Mouse (Mus musculus): ENCODE results near the gene Ccin.

Ccin gene

DNA sequence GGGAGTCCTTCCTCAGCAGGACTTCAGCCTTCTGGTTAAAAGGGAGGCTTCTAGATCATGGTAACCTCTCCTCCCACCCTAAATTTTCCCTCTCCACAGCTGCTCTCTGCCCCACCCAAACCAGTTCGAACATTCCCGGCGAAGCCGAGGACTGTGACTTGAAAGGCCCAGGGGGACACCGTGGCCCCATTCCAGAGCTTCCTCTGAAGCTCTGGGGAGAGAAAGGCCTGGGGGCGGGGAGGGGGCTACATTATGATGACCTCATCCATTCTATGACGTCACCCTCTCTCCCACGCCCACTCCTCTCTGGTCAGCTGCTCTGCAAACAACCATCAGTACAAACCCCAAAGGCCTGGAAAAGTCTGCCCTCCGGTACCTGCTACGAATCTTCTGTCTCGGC is at the start of gene Ccin:
Gene Ccin, plus strand, starts transcription at position 303 of the 400 bp plus-strand sequence.
- DNase-seq (ENCODE audit: low spot score in 2 of 2), result no peak

DNA sequence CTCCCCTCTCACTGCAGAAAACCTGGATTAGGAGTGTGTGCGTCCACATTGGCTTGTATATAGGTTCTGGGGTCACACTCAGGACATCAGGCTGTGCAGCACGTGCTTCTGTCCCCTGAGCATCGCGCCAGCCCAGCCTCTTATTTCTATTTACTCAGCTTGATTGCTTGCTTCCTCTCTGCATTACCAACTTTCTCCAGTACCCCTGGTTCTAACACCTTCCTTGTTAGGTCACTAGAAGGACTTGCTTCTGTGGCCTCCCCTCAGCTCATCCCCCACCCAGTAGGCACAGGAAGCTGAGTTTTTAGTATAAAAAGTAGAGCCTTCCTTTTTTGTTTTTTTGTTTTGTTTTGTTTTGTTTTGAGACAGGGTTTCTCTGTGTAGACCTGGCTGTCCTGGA is 47.1 kb upstream of the Ccin start:
- no peak for DNase-seq (ENCODE audit: low spot score in 2 of 2)

DNA sequence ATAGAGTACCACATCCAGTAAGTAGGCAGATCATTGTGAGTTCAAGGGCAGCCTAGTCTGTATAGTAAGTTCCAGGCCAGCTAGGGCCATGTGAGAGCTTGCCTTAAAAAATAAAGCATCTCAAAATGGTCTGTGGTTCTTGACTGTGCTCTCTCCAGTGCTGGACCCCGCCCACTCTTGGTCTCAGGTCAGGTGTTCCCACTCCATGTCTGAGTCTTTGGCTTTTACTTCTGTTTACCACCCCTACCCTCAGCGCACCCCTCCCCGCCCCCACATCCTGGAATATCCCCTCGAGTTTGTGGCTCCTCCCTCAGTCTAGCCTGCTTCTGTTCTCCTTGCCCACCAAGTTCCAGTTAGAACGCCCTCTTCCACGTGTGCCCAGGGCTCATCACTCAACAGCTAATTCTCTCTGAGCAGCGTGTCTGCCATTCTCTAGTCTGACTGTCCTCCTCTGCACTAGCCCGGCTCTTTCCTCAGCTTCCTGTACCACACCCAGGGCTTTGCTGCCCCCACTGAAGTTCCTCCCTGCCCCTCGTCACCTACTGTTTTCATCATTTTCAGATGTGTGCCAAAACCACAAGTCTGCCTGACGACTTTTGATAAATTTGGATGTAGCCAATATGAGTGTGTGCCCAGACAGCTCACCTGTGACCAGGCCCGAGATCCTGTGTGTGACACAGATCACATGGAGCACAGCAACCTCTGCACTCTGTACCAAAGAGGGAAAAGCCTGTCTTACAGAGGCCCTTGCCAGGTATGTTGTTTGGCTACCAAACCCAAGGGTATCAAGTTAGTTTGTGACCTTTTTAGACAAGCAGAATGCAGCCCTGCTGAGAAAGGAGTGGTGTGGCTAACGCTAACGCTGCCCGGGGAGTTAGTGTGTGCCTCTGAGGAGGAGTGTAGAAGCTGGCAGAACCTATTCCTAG is 46.3 kb upstream of the Ccin start:
- DNase-seq (ENCODE audit: low spot score in 2 of 2), result no peak

DNA sequence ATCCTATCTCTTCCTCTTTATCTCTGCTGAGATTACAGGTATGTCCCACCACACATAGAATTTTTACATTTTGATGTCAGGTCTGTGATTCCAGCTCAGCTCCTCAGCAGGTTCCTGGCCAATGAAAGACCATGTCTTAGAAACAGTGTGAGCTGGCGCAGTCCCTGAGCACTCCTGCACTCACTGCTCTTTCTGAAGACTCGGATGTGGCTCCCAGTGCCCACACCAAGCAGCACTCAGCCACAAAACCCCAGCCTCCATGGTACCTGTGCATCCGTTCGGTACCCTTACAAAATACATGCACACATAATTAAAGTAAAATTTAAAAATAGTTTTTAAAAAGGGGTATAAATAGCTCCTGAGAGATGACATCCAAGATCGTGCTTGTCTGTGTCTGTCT is 42.0 kb upstream of the Ccin start:
- DNase-seq (ENCODE audit: low spot score in 2 of 2), result no peak

DNA sequence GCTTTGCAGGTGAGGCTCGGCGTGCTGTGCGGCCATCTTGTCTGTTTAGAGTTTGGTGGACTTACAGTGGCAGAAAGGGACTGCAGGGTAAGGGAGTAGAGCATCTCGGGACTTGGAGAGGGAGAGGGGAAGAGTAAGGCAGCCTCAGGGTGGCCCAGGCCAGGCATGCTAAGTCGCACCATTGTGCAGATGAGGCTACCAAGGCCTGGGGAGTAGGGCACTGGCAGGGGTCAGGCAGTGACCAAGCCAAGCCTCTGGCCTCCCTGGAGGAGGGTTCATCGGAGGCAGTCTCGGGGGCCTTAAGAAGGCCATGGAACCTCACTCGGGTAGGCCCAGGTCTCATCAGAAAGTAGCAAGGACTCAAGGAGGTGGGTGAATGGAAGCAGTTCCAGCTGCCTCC is 40.9 kb upstream of the Ccin start:
- DNase-seq (ENCODE audit: low spot score in 2 of 2), result no peak

DNA sequence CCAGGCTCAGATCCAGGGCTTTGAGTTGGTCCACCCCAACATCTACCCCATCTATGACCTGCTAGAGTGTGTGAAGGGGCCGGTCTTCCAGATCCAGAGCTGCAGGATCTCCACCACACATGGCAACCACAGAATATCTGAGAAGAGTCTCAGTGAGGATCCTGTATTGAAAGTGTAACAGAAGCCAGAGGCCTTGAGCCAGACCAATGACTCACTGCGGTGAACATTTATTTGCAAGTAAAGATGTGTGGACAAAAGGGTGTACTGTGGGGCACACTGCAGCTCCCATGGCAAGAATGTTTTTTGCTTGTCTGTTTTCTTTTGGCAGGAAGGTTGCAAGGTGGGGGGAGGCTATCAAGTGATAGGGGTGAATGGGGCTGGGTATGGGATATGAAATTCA is 35.7 kb upstream of the Ccin start:
- DNase-seq (ENCODE audit: low spot score in 2 of 2), result no peak

DNA sequence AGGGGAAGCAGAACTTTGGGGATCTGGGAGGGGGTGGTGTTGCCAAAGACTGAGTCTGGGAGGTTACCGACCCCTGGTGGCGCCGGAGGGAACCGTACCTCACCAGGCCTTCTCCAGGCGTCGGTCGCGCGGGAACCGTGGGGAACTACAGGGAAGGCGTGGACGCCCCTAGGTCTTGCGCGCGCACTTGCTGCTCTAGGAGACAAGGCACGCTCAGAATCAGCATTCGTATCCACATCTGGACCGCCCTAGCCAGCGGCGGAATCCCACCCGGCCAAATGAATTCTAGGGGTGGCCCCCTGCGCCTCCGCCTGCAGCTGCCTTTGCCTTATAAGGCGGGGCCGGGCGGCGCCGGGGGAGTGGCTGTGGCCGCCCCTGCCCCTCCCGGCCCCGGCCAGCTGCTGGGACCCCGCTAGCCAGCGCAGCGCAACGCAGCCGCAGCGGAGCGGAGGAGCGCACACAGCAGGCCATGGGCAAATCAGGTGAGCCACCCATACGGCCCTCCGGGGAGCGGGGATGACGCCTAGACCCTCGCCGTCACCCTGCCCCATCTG is 25.9 kb upstream of the Ccin start, which contains the start of gene Glipr2:
Gene Glipr2, plus strand, starts transcription at position 110 of the 554 bp plus-strand sequence.
- DNase-seq (ENCODE audit: low spot score in 2 of 2), result peak; percentile 77 to 88

DNA sequence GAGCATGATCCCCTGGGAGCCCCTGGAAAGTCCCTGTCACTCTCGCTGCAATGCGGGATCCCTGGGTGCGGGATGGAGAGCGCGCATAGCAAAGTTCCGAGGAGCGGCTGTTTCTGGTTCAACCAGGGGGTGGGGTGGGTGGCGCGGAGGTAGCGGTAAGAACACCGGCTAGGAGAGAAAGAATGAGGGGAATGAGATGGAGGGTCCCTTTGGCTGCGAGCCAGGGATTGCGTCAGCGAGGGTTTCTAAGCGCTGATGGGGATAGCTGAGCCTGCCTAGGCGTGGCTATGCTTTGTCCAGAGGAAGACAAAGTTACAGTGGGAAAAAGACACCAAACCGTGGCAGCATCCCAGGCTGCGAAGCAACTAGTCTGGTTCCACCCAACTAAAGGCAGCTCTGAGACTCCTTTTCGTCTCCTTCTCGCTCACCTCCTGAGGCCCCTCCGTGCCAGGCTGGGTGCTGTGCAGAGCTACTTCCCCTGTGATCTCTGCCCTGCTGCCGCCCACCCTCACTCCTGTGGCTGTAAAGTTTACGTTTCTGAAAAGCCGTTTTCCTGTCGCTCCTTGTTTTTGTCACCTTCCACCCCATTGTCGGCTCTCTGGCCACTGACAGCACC is 25.3 kb upstream of the Ccin start:
- DNase-seq (ENCODE audit: low spot score in 2 of 2), result peak; percentile 61 to 73

DNA sequence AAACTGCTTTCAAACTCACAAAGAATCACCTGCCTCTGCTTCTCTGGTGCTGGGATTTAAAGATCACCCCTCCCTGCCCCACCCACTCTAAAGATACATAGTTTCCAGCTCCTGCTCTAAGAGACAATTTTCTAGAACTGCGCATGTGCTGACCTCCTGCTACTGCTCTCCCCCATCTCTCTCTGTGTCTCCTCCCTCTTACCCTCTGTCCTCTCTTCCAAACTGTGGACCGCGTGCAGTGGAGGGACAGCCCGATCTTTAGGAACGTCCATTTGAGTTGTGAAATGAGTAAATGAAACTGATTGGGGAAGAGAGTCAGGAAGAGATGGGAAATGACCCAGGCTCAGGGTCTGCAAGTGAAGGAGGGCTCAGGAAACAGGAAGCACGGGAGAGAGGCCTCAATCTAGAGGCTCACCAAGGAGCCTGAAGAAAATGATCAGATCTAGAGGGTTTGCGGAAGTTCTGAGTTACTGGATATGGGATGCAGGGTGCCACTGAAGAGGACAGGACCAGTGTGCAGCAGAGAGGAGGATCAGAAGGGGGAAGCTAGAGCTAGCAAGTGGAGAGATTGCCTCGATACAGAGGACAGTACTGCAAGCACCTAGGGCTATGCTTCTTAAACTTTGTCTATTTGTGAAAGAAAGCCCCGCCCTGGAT is 23.6 kb upstream of the Ccin start:
- no peak for DNase-seq (ENCODE audit: low spot score in 2 of 2)

DNA sequence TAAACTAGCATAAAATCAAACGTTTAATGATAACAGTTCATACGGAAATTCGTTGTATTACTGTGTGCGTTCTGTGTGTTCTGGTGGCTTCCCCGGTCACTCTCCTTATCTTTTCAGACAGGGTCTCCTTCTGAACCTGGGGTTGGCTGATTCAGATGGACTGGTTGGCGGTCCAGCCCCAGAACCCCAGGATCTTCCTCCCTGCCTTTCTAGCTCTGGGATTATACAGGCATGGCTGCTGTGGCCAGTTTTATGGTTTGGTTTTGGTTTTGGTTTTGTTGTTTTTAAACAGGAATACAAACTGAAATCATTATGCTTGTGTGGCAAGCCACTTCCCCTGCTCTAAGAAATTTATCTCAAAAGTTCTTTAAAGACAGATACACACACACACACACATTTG is 23.1 kb upstream of the Ccin start:
- no peak for DNase-seq (ENCODE audit: low spot score in 2 of 2)

DNA sequence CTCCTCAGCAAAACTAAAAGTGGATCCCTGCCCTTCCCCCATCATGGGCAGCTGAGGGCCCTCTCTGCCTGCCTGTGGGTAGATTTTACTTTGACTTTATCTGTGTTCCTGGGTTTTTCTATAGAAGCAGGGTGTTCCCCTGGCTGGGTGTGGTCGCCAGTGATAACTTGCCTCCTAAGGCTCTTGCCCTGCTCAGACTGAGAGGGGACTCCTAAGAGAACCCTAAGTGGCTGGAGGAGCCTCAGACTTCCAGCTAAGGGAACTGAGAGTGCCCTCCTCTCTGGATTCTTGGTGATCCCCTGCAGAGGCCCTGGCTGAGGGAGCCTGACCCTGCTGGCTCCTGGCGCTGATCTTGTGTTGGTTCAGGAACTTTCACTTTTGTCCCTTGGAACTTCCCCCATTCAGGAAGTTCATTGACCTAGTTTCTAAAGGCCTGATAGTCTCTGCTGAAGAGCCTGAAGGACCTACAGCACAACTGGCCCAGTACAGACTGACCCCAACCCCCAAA is 18.9 kb upstream of the Ccin start:
- no peak for DNase-seq (ENCODE audit: low spot score in 2 of 2)

DNA sequence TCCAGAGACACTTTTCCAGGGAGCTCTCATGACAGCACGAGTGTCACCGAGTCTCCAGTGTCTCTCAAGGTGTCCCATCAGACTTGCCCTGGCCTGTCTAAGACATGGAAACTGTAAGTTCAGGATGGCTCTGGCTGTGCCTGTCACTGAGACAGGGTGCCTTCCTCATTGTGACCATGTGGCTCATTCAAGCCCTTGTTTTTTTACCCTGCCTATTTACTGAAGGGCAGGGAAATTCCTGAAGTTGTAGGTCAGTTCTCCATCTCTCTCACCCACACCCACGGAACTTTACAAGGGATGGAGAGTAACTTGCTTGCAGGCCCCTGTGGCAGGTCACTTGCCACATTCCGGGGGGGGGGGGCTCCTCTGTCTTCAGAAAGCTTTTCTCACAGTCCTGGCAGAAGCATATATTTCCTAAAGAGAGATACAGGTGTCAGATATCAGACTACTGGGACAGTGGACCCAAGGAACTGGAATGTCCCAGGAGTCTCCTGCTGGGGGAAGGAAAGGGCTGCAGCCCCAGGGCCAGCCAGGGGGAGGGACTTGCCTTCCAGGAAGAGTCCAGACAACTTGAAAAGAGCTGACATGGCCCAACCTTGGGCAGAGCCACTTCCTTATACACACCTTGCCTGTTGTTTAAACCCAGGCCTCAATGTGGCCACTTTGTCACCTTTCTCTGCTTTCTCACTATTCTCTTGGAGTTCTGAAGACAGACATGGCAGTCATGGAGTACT is 18.2 kb upstream of the Ccin start:
- no peak for DNase-seq (ENCODE audit: low spot score in 2 of 2)

DNA sequence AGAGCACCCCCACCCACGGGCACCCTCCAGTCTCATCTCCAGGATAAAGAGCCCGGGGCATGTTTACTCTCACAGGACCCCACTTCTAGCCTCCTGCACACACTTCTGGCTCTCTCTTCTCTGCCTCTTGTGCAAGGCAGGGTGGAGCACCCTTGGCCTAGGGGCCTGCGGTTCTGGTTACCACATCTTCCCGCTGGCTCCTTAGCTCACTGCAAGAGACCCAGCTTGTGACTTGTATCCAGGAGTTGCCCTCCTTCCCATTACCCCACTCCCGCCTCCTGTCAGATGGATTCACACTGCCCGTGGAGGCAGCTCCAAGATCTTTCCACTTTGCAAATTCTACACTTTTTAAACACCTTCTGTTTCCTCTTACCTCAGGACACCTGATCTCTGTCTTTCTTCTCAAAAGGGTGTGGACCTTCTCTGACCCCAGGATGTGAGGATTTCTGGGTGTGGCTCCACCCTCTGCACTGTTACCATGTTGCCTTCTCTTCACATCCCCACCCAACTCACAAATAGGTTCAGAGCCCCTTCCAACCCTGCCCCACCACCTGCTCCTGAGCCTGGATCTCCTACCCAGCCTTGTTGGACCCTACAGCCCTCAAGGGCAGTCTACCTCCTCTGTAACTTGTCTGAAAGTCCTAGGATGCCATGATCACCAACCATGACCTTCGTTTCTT is 17.3 kb upstream of the Ccin start:
- DNase-seq (ENCODE audit: low spot score in 2 of 2), result no peak

DNA sequence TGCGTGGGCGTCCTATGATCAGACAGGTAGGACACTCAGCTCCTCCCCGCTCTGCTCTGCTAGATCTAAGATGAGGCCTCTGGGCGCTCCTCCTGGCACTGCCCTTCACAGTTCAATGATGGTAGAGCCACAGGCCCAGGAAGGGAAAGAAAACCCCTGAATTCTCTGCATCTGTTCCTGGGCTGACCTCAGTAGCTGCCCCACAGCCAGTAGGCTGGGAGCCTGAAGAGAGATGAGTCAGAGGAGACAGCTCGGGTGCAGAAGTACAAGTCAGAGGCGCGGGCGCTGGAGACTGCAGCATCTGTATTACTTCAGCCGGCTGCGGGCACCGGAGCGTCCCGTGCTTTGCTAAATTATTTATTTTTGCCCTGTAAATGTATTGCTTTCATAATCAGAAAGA is 14.6 kb upstream of the Ccin start:
- DNase-seq (ENCODE audit: low spot score in 2 of 2), result peak; percentile 59 to 60

DNA sequence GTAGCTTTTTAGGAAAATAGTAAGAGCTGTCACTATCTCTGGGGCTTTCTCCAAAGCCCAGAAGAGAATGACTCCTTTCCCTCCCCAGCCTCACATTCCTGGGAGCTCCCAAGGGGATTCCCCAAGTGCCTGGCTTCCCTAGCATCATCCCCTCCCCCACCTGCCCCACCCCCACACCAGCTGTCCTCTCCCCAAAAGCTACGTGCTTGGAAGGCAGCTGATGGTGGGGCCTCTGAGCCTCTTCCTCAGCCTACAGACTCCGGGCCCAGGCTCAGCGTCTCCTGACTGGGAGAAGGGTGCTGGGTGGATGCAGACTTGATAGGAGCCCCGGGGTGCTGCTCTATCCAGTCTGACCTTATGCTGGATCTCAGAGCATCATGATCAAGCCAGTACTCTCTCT is 13.9 kb upstream of the Ccin start:
- no peak for DNase-seq (ENCODE audit: low spot score in 2 of 2)

DNA sequence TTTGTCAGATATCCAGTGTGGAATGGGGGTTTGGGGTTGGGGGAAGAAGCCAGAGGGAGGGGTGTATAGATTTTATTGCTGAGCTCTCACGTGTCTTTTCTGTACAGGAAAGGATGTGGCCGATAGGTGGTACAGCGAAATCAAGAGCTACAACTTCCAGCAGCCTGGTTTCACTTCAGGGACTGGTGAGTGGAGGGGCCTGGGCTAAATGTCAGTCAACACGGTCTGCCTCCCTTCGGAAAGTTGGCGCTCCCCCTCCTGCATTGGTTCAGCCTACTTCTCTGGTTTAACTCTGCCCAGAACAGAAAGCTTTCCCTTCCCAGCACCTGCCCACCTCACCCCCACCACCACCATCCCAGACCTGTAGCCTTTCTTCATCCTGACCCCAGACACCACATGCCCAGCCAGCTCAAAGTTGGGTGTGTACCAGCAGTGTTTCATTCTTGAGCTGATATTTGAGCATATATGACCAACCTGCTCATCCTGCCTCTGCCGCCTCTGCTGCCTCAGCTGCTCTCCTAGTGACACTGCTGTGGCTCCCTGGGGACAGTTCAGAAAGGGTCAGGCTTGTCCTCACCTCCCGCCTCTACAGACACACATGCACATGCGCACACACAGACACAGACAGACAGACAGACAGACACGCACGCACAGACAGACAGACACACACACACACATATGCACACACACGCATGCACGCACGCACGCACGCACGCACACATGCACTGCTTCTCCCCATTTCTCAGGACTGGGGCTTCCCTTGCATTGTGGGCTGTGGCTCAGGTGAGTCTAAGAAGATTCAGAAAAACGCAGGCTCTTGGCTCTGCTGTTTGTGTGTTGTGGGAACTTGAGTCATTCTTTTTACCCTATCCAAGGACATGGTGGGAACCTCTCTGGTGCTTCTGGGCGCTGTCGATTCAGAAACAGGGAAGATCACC is 12.6 kb upstream of the Ccin start:
- DNase-seq (ENCODE audit: low spot score in 2 of 2), result no peak

DNA sequence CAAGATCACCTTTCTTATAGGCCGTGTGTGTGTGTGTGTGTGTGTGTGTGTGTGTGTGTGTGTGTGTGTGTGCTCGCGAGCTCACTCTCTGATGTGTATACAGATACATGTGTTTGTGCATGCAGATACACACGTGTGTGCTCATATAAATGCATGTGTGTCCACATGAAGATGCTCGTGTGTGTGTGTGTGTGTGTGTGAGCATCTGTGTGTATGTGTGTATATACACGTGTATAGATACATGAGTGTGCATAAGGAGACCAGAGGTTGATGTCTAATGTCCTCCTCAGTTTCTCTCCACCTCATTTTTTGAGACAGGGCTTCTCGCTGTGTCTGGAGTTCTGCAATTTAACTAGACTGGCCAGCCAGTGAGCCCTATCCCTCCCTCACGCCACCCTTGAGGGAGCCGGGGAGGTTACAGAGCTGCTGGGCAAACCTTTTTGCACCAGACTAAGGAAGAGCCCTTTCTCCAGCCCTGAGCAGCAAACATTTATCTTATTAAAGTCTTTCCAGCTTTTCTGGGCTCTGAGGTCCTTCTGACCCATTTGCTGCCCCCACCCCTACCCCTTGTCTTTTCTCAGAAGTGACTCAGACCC is 11.6 kb upstream of the Ccin start:
- no peak for DNase-seq (ENCODE audit: low spot score in 2 of 2)

DNA sequence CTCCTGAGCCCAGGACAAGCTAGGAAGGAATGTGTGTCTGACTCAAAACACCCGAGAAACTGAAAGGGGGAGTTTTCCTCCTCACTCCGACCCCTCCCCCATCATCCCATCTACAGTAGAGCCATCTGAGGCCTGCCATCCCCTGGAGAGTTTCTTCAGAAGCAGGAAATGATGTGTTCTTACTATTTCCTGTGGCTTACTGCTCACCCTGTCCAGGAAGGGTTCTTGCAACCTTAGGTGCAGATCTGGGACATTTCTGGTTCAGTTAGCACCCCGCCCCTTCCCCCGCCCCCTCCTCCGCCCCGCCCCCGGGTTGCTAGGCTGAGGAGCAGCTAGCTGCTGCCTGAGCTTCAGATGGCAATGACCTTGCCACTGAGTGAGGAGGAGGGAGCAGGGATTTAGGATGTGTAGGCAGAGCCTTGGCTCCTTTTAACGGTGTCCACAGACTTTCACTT is 11.1 kb upstream of the Ccin start:
- no peak for DNase-seq (ENCODE audit: low spot score in 2 of 2)

DNA sequence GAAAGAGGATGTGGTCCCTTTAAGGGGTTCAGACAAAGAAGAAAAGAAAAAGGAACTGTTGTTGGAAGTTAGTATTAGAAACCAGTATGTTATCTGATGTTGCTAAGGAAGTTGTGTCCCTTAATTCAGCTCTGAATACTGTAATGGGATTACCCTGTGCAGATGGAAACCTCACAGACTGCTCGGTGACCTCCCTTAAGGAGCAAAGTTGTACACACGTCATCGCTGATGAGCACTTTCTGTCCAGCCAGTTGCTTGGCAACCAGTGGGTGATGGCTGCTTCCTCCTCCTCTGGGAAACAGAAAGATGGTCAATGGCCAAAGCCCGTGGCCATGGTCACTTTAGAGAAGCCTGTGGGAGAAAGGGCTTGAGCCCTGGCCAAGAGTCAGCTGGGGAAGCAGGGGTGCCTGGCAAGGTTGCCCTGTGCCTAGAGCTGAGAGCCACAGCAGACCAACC is 9.7 kb upstream of the Ccin start:
- peak; percentile 79 to 82 for DNase-seq (ENCODE audit: low spot score in 2 of 2)

Measured in right cerebral cortex, postnatal 10 days (tissue).